Mouse (Mus musculus) C2C12 (cell line): ENCODE results near the gene Magi1.

ENCODE experiments used
- CTCF ChIP-seq: IDR thresholded peaks from one replicate; pipeline ENCODE4 v1.5.1; 2011; ENCODE audit not compliant: control insufficient read depth, insufficient read depth, insufficient read length
- MAX ChIP-seq: IDR thresholded peaks from one replicate; pipeline ENCODE4 v1.6.1; 2011; ENCODE audit warnings: mild to moderate bottlenecking, control low read depth
- MYOD1 ChIP-seq: IDR thresholded peaks from one replicate; pipeline ENCODE4 v1.6.1; 2011; ENCODE audit warnings: low read depth; ENCODE audit not compliant: control insufficient read depth, insufficient read length
- USF1 ChIP-seq: IDR thresholded peaks from one replicate; pipeline ENCODE4 v1.6.1; 2011; ENCODE audit warnings: low read depth, mild to moderate bottlenecking, control low read depth, moderate library complexity

GRCm38 (mm10) chr6:94142493-94142892, 141.2 kb downstream of the Magi1 start:
- TF ChIP-seq MAX (no peak), CTCF (no peak), MYOD1 (no peak), USF1 (no peak)
